Mouse (Mus musculus) ES-E14 (cell line): ENCODE measurements around the gene Sec22c. TPM values are rescaled to one million over a fixed set of nuclear protein-coding genes. Genes with fewer than 3 reads are reported as not detected.

ENCODE experiments used
- DNase-seq: peaks from one replicate; pipeline ENCODE4 v3.0.0-alpha.2; 2013; ENCODE audit warnings: low read depth, low spot score
- H3K27ac ChIP-seq: 2 replicates; pipeline ENCODE4 v1.5.1; 2012; ENCODE audit warnings: low read depth, mild to moderate bottlenecking, low read length, moderate library complexity, mixed read lengths; ENCODE audit not compliant: poor library complexity, insufficient read depth, severe bottlenecking
- H3K36me3 ChIP-seq: 2 replicates; pipeline ENCODE4 v1.6.1; 2012; ENCODE audit warnings: mild to moderate bottlenecking, low read length, moderate library complexity, mixed read lengths; ENCODE audit not compliant: control insufficient read depth, poor library complexity, insufficient read depth, severe bottlenecking
- H3K4me1 ChIP-seq, 2 experiments: fragments of 150-350 bp in 1 of 2; sonication (generic) in 1 of 2; 2 replicates each; pipeline ENCODE4 v1.6.1; 2012; ENCODE audit warnings: low read length in 2 of 2, mild to moderate bottlenecking in 1 of 2, mixed read lengths in 1 of 2; ENCODE audit not compliant: control insufficient read depth in 2 of 2, insufficient read depth in 2 of 2, poor library complexity in 1 of 2
- H3K4me3 ChIP-seq, 2 experiments: fragments of 150-350 bp in 1 of 2; sonication (generic) in 1 of 2; 2 replicates each; pipeline ENCODE4 v1.5.1; 2012; ENCODE audit warnings: low read length in 2 of 2, low read depth in 1 of 2, mild to moderate bottlenecking in 1 of 2, mixed read lengths in 1 of 2; ENCODE audit not compliant: insufficient read depth in 1 of 2, poor library complexity in 1 of 2, severe bottlenecking in 1 of 2
- H3K9ac ChIP-seq: 2 replicates; pipeline ENCODE4 v1.6.1; 2012; ENCODE audit warnings: low read depth, mild to moderate bottlenecking, low read length, mixed read lengths; ENCODE audit not compliant: poor library complexity, insufficient read depth, severe bottlenecking
- H3K9me3 ChIP-seq: fragments of 150-350 bp; sonication (generic); 2 replicates; pipeline ENCODE4 v1.6.1; 2012; ENCODE audit warnings: low read depth, mild to moderate bottlenecking, low read length; ENCODE audit not compliant: control insufficient read depth, insufficient read depth
- CHD2 ChIP-seq: IDR thresholded peaks from 2 replicates; pipeline ENCODE4 v1.6.1; 2014; ENCODE audit warnings: mild to moderate bottlenecking, low read depth, low read length, inconsistent platforms
- HCFC1 ChIP-seq: IDR thresholded peaks from 2 replicates; pipeline ENCODE4 v1.6.1; 2012; ENCODE audit warnings: low read length, inconsistent platforms, borderline replicate concordance; ENCODE audit not compliant: insufficient read depth
- MAFK ChIP-seq: IDR thresholded peaks from 2 replicates; pipeline ENCODE4 v1.6.1; 2014; ENCODE audit warnings: mild to moderate bottlenecking, low read depth, low read length, inconsistent platforms; ENCODE audit not compliant: insufficient read depth
- ZC3H11A ChIP-seq: IDR thresholded peaks from 2 replicates; pipeline ENCODE4 v1.6.1; 2012; ENCODE audit warnings: low read depth, mild to moderate bottlenecking, inconsistent platforms, low read length, borderline replicate concordance
- ZNF384 ChIP-seq: IDR thresholded peaks from 2 replicates; pipeline ENCODE4 v1.6.1; 2012; ENCODE audit warnings: low read depth, low read length, inconsistent platforms
- in situ Hi-C, 2 experiments: fragments of 600-800 bp; cut with MboI; formaldehyde crosslinking; loops; one replicate each; pipeline ENCODE4 v1.15.1; 2025; ENCODE audit warnings: low sequenced_read_pairs in 2 of 2, inconsistent platforms in 1 of 2; ENCODE audit not compliant: unreplicated experiment in 2 of 2
- total RNA-seq: library from RNA; depleted of rRNA; stranded (reverse); fragments of 300-350 nt; gene quantifications from 2 replicates; pipeline ENCODE4 v1.2.3, GENCODE M21; 2012

The Sec22c gene
- total RNA-seq, 1 experiment = 11.2 TPM

- DNase-seq = no peak
- in situ Hi-C loops = no loop called here
- no peak overlapping the region for H3K9ac ChIP-seq
- no peak overlapping the region for H3K4me3 ChIP-seq
- no peak overlapping the region for H3K27ac ChIP-seq
- H3K4me1 ChIP-seq = no peaks in the 10 kb centered on the region; a peak in 3 of 4 replicates
- TF ChIP-seq MAFK = 0 out of 2 replicates have a peak, but pooled peaks have one; percentile 11
- no peak for TF ChIP-seq ZC3H11A
- no peaks in the 10 kb centered on the region for H3K9me3 ChIP-seq
- H3K36me3 ChIP-seq = no peaks in the 10 kb centered on the region
These were observed 3.5 kb upstream of the Sec22c start for GRCm38 (mm10) chr9:121708506-121709486.

GRCm38 (mm10) chr9:121707801-121708200 is 2.5 kb upstream of the Sec22c start:
- TF ChIP-seq MAFK (no peak), ZNF384 (no peak), ZC3H11A (no peak), CHD2 (no peak), HCFC1 (no peak)
- Histone ChIP-seq H3K4me1 (peaks cover 0 to 5% of the 10 kb centered on the region in 2 experiments; a peak in 3 of 4 replicates), H3K36me3 (no peaks in the 10 kb centered on the region), H3K27ac (no peak overlapping the region), H3K9ac (no peak overlapping the region), H3K4me3 (no peak overlapping the region), H3K9me3 (no peaks in the 10 kb centered on the region)
- in situ Hi-C loops = no loop called here
- no peak for DNase-seq

DNA sequence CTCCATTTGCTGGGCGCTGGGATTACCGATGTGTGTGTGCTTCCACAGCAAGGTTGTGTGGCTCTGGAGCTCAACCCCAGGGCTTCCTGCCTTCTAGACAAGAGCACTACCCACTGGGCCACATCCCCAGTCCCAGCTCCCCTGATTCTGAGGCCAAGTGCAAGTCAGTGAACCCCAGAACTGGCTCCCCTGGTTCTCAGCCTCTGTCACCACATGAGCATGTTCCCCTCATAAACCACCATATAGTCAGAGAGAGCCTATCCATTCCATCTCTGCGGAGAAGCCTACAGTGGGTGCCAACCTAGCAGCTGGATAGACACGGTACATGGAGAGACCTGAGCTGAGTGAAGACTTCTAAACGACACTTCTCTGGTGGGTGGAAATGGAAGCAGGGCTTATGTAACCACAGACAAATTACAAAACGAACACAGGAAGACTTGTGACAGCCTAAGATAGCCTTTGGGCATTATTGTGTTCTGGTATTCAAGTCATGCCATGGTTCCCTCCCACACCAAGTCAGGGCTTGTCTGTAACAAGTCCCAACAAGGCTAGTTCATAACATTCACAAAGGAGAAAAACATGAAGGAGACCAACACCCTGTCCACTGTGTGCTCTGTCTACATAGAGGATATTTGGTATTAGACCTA is 862 bp upstream of the Sec22c start:
- no peak overlapping the region for H3K9ac ChIP-seq
- TF ChIP-seq ZC3H11A (no peak), HCFC1 (no peak), MAFK (no peak), ZNF384 (no peak), CHD2 (no peak)
- DNase-seq = no peak
- H3K36me3 ChIP-seq = no peaks in the 10 kb centered on the region
- H3K4me1 ChIP-seq = peaks cover 0 to 5% of the 10 kb centered on the region in 2 experiments; a peak in 3 of 4 replicates
- in situ Hi-C loops = no loop called here
- H3K27ac ChIP-seq = no peak overlapping the region
- H3K9me3 ChIP-seq = no peaks in the 10 kb centered on the region
- no peak overlapping the region for H3K4me3 ChIP-seq

DNA sequence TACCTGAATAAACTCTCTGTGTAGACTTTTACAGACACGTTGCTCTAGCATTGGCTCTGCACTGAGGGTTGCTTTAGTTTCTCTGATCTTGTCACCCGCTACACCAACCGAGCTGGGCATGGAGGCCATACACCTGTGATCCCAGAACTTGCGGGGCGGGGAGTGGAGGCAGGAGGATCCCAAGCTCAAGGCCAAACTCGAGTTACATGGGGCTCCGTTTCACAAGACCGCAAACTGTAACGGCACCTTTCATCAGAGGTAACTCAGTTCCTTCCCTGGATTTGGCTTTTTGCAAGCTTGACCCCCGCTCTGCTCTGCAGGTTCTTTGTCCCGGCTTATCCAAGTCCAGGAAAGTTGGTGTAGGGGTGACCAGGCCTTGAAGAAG is 1.0 kb downstream of the Sec22c start:
- no peak for DNase-seq
- Histone ChIP-seq H3K9me3 (no peaks in the 10 kb centered on the region), H3K4me1 (peaks cover 0 to 5% of the 10 kb centered on the region in 2 experiments; a peak in 3 of 4 replicates), H3K4me3 (peak overlapping the region; percentile 69 to 91; a peak in 3 of 4 replicates), H3K36me3 (no peaks in the 10 kb centered on the region), H3K9ac (no peak overlapping the region), H3K27ac (no peak overlapping the region)
- TF ChIP-seq MAFK = no peak
- TF ChIP-seq ZC3H11A = no peak
- TF ChIP-seq ZNF384 = no peak
- no peak for TF ChIP-seq HCFC1
- TF ChIP-seq CHD2 = no peak
- in situ Hi-C loops = no loop called here
